Mouse (Mus musculus): ENCODE measurements around the gene Jtb. TPM values are rescaled to one million over a fixed set of nuclear protein-coding genes. Genes with fewer than 3 reads are reported as not detected.

The Jtb gene
- polyA plus RNA-seq, 1 experiment: 39.9 TPM

DNA sequence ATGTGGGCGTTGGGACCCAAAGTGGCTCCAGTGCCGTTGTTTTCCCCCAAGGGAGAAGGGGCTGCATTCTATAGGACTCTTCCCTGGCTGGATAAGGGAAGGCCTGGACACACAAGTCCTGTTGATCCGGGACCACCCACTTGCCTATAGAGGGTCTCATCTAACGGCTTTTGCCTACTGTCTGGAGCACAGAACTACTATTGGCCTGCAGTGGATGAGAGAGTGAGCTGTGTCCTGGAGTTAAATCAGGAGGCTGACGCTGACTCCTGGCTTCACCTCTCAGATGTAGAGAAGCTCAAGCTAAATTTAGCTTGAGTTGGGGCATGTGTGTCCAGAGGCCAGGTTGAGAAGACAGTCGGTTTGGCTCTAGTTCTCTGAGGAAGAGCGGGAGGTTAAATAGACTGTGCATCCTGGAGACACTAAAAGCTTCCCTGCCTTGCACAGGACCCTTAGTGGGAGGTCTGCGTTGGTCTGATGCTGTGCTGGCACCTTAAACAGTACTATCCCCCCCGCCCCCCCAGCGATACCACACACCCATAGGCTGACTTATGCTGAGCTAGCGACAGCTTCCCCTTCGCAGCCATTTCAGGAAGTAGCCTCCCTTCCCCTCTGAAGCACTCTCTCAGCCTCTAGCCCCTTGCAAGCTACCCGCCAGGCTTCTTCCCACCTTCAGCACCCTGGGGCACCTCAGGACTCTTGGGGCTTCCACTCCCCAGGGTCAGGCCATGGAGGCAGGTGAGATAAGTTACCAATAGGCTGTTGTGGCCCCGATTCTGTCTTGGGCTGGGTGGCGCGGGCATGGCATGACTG, 34.7 kb downstream of the Jtb start:
- Histone ChIP-seq H3K4me3 (peak overlapping the region; percentile 55), H3ac (ENCODE audit: control insufficient read depth, insufficient read length) (peak overlapping the region; percentile 82), H3K4me2 (ENCODE audit: low read depth) (peak overlapping the region; percentile 89), H3K79me2 (ENCODE audit: control insufficient read depth, insufficient read depth) (no peaks in the 10 kb centered on the region), H3K27me3 (ENCODE audit: control insufficient read depth, insufficient read depth, insufficient read length) (no peaks in the 10 kb centered on the region), H3K36me3 (ENCODE audit: control insufficient read depth, insufficient read depth) (peaks cover 8% of the 10 kb centered on the region)
- TF ChIP-seq MYOG (IDR thresholded peaks at IDR 0.05; ENCODE audit: control insufficient read depth in 1 of 3, insufficient read depth in 1 of 3, insufficient read length in 2 of 3, low read depth in 2 of 3) (no peak), TCF3 (IDR thresholded peaks at IDR 0.05; ENCODE audit: insufficient read length, low read depth) (no peak), POLR2A (IDR thresholded peaks at IDR 0.05; ENCODE audit: insufficient read length, low read depth) (no peak), POLR2AphosphoS2 (IDR thresholded peaks at IDR 0.05; ENCODE audit: insufficient read length, low read depth) (no peak), E2F4 (IDR thresholded peaks at IDR 0.05; ENCODE audit: insufficient read depth) (no peak), SRF (IDR thresholded peaks at IDR 0.05; ENCODE audit: control insufficient read depth, insufficient read length, low read depth) (no peak), MYOD1 (IDR thresholded peaks at IDR 0.05; ENCODE audit: control insufficient read depth in 1 of 3, insufficient read length in 2 of 3, low read depth in 2 of 3) (no peak), TCF12 (IDR thresholded peaks at IDR 0.05; ENCODE audit: insufficient read depth, poor library complexity, severe bottlenecking) (no peak), CEBPB (IDR thresholded peaks at IDR 0.05; ENCODE audit: insufficient read depth, poor library complexity, severe bottlenecking) (no peak), USF1 (IDR thresholded peaks at IDR 0.05; ENCODE audit: low read depth) (no peak), REST (IDR thresholded peaks at IDR 0.05; ENCODE audit: insufficient read depth, insufficient read length) (no peak), MAX (IDR thresholded peaks at IDR 0.05; ENCODE audit: low read depth) (no peak)

DNA sequence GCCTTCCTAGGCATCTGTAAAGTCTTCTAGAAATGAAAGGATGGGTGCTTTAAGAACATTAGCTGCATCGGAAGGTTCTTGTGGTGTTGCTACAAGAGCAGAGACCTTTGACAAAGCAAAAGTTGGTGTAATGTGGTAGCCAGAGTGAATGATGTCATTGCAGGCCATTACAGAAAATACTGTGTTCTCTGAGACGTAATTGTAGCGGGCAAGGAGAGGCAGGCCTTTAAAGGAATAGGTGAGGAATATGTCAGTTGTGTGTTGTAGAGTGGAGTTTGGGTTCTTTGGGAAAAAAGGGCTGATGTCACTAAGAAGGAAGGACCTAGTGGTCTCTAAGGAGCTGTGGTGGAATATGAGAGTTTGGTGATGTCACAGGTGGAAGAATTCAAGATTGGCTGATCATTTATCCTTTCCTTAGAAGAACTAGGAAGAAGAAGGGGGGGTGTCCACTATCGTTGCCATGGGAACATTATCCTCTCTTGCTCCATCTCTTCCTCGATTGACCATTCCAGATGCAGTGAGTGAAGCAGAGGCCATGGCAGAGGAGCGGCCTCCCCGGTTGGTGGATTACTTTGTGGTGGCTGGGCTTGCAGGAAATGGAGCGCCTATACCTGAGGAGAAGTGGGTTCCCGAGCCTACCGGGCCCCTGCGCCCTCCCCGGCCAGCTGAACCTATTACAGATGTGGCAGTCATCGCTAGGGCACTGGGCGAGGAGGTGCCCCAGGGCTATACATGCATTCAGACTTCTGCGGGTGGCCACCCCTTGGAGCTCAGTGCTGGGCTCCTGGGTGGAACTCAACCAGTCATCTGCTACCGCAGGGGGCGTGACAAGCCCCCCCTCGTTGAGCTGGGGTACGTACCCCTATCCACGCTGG, 35.7 kb downstream of the Jtb start:
- H3K4me3 ChIP-seq: no peak overlapping the region
- no peaks in the 10 kb centered on the region for H3K27me3 ChIP-seq (ENCODE audit: control insufficient read depth, insufficient read depth, insufficient read length)
- no peak overlapping the region for H3ac ChIP-seq (ENCODE audit: control insufficient read depth, insufficient read length)
- H3K36me3 ChIP-seq (ENCODE audit: control insufficient read depth, insufficient read depth): no peaks in the 10 kb centered on the region
- H3K4me2 ChIP-seq (ENCODE audit: low read depth): no peak overlapping the region
- TF ChIP-seq E2F4 (IDR thresholded peaks at IDR 0.05; ENCODE audit: insufficient read depth): no peak
- no peak for TF ChIP-seq TCF3 (IDR thresholded peaks at IDR 0.05; ENCODE audit: insufficient read length, low read depth)
- TF ChIP-seq SRF (IDR thresholded peaks at IDR 0.05; ENCODE audit: control insufficient read depth, insufficient read length, low read depth): no peak
- TF ChIP-seq POLR2A (IDR thresholded peaks at IDR 0.05; ENCODE audit: insufficient read length, low read depth): no peak
- TF ChIP-seq TCF12 (IDR thresholded peaks at IDR 0.05; ENCODE audit: insufficient read depth, poor library complexity, severe bottlenecking): no peak
- no peak for TF ChIP-seq MYOG (IDR thresholded peaks at IDR 0.05; ENCODE audit: control insufficient read depth in 1 of 3, insufficient read depth in 1 of 3, insufficient read length in 2 of 3, low read depth in 2 of 3)
- no peak for TF ChIP-seq CEBPB (IDR thresholded peaks at IDR 0.05; ENCODE audit: insufficient read depth, poor library complexity, severe bottlenecking)
- TF ChIP-seq POLR2AphosphoS2 (IDR thresholded peaks at IDR 0.05; ENCODE audit: insufficient read length, low read depth): no peak
- TF ChIP-seq MYOD1 (IDR thresholded peaks at IDR 0.05; ENCODE audit: control insufficient read depth in 1 of 3, insufficient read length in 2 of 3, low read depth in 2 of 3): no peak
- TF ChIP-seq REST (IDR thresholded peaks at IDR 0.05; ENCODE audit: insufficient read depth, insufficient read length): no peak
- TF ChIP-seq MAX (IDR thresholded peaks at IDR 0.05; ENCODE audit: low read depth): no peak
- no peaks in the 10 kb centered on the region for H3K79me2 ChIP-seq (ENCODE audit: control insufficient read depth, insufficient read depth)

DNA sequence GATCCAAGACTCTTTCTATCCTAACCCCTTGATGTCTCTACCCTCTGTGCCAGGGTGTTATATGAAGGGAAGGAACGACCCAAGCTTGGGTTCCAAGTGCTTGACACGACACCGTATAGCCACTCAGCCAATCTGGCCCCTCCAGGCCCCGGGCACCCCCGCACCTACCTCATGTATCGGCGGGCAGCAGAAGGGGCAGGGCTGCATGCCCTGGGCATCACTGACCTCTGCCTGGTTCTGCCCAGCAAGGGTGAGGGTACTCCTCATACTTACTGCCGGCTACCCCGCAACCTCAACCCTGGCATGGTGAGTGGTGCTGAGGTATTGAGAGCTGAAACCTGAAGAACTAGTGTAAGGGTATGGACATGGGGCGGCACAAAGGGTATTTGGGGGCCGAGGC, 36.8 kb downstream of the Jtb start:
- Histone ChIP-seq H3K4me2 (ENCODE audit: low read depth) (no peak overlapping the region), H3K79me2 (ENCODE audit: control insufficient read depth, insufficient read depth) (no peaks in the 10 kb centered on the region), H3K4me3 (no peak overlapping the region), H3ac (ENCODE audit: control insufficient read depth, insufficient read length) (no peak overlapping the region), H3K36me3 (ENCODE audit: control insufficient read depth, insufficient read depth) (no peaks in the 10 kb centered on the region), H3K27me3 (ENCODE audit: control insufficient read depth, insufficient read depth, insufficient read length) (no peaks in the 10 kb centered on the region)
- no peak for TF ChIP-seq E2F4 (IDR thresholded peaks at IDR 0.05; ENCODE audit: insufficient read depth)
- TF ChIP-seq REST (IDR thresholded peaks at IDR 0.05; ENCODE audit: insufficient read depth, insufficient read length): no peak
- no peak for TF ChIP-seq TCF3 (IDR thresholded peaks at IDR 0.05; ENCODE audit: insufficient read length, low read depth)
- no peak for TF ChIP-seq CEBPB (IDR thresholded peaks at IDR 0.05; ENCODE audit: insufficient read depth, poor library complexity, severe bottlenecking)
- no peak for TF ChIP-seq POLR2AphosphoS2 (IDR thresholded peaks at IDR 0.05; ENCODE audit: insufficient read length, low read depth)
- TF ChIP-seq TCF12 (IDR thresholded peaks at IDR 0.05; ENCODE audit: insufficient read depth, poor library complexity, severe bottlenecking): no peak
- no peak for TF ChIP-seq USF1 (IDR thresholded peaks at IDR 0.05; ENCODE audit: low read depth)
- TF ChIP-seq POLR2A (IDR thresholded peaks at IDR 0.05; ENCODE audit: insufficient read length, low read depth): no peak
- no peak for TF ChIP-seq SRF (IDR thresholded peaks at IDR 0.05; ENCODE audit: control insufficient read depth, insufficient read length, low read depth)
- TF ChIP-seq MYOD1 (IDR thresholded peaks at IDR 0.05; ENCODE audit: control insufficient read depth in 1 of 3, insufficient read length in 2 of 3, low read depth in 2 of 3): no peak

DNA sequence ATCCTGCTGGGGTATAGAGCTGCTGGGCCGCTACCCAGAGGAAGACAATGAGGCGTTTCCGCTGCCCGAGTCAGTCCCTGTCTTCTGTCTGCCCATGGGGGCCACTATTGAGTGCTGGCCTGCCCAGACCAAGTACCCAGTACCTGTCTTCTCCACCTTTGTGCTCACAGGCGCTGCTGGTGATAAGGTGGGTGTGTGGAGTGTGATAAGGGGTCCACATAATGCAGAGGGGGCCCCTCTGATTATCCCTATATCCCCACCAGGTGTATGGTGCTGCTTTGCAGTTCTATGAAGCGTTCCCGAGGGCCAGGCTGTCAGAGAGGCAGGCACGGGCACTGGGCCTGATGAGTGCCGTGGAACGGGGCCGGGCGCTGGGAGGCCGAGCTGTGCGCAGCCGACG, 37.6 kb downstream of the Jtb start:
- no peak overlapping the region for H3K4me3 ChIP-seq
- H3K27me3 ChIP-seq (ENCODE audit: control insufficient read depth, insufficient read depth, insufficient read length): no peaks in the 10 kb centered on the region
- no peak overlapping the region for H3K4me2 ChIP-seq (ENCODE audit: low read depth)
- no peaks in the 10 kb centered on the region for H3K79me2 ChIP-seq (ENCODE audit: control insufficient read depth, insufficient read depth)
- H3ac ChIP-seq (ENCODE audit: control insufficient read depth, insufficient read length): no peak overlapping the region
- no peaks in the 10 kb centered on the region for H3K36me3 ChIP-seq (ENCODE audit: control insufficient read depth, insufficient read depth)
- TF ChIP-seq TCF3 (IDR thresholded peaks at IDR 0.05; ENCODE audit: insufficient read length, low read depth): no peak
- TF ChIP-seq MYOG (IDR thresholded peaks at IDR 0.05; ENCODE audit: control insufficient read depth in 1 of 3, insufficient read depth in 1 of 3, insufficient read length in 2 of 3, low read depth in 2 of 3): no peak
- TF ChIP-seq E2F4 (IDR thresholded peaks at IDR 0.05; ENCODE audit: insufficient read depth): no peak
- no peak for TF ChIP-seq REST (IDR thresholded peaks at IDR 0.05; ENCODE audit: insufficient read depth, insufficient read length)
- TF ChIP-seq MYOD1 (IDR thresholded peaks at IDR 0.05; ENCODE audit: control insufficient read depth in 1 of 3, insufficient read length in 2 of 3, low read depth in 2 of 3): no peak
- TF ChIP-seq USF1 (IDR thresholded peaks at IDR 0.05; ENCODE audit: low read depth): no peak
- TF ChIP-seq MAX (IDR thresholded peaks at IDR 0.05; ENCODE audit: low read depth): no peak

Data from myocyte (in vitro differentiated cells).